In the genomic region with DNA sequence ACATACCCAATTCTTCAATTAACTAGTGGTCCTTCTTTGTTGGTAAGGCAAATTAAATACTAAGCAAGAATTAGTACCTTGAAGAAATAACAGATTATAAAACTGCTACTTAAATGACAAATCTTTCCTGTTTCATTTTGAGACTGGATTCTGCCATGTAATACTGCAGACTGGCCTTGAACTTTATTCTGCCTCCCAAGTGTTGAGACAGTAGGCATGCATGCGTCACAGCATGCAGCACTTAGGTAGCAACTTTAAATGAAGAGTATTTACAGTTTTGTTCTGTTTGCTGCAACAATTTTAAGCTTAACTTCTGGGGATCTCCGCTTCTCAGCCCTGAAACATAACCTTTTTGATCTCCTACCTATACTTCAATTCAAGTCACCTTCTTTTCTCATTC, we compare ENCODE assay signal across 11 mouse cellular contexts. TPM values are rescaled to one million over a fixed set of nuclear protein-coding genes. Genes with fewer than 3 reads are reported as not detected.
"Had no signal": no experiment of that assay in that cellular context is flagged by ENCODE, and none has a peak within 500 bp of the region (broad histone marks: within the 10 kb centered on the region; RNA-seq: fewer than 3 reads in every experiment).

No protein-coding gene starts in this region.

- DNase-seq: layer of hippocampus, adult 9-11 months; lung, adult 2 months; lung, postnatal 14 days; lung, postnatal 4 days; midbrain, embryonic 14.5 days; right cerebral cortex, adult 18-20 months; right cerebral cortex, postnatal 14 days; right cerebral cortex, postnatal 4 days; spleen, adult 18-20 months; thymus, postnatal 25 days had no signal

RNA-seq across cellular contexts. Expression of gene Slc16a4, which starts 30.1 kb away (rescaled TPM):
- total RNA-seq: megakaryocyte-erythroid progenitor cell, adult 5-6 weeks had no signal
